Mouse (Mus musculus) MEL (cell line): ENCODE data around the gene Anapc15-ps. TPM values are rescaled to one million over a fixed set of nuclear protein-coding genes. Genes with fewer than 3 reads are reported as not detected.

Experiments used
- DNase-seq: peaks from one replicate; pipeline ENCODE4 v3.0.0; 2011; ENCODE audit warnings: low read depth, low spot score
- H3K27ac ChIP-seq: 2 replicates; pipeline ENCODE4 v1.5.1; 2012; ENCODE audit warnings: low read depth, mild to moderate bottlenecking, control low read depth, low read length, moderate library complexity; ENCODE audit not compliant: control insufficient read depth
- H3K27me3 ChIP-seq, 2 experiments: fragments of 150-350 bp in 1 of 2; sonication (generic) in 1 of 2; 2 replicates each; pipeline ENCODE4 v1.6.1; 2012; ENCODE audit warnings: low read length in 2 of 2, mild to moderate bottlenecking in 2 of 2, improper control_type of control experiment in 1 of 2, moderate library complexity in 1 of 2; ENCODE audit not compliant: insufficient read depth in 2 of 2, control insufficient read depth in 1 of 2
- H3K36me3 ChIP-seq, 2 experiments: 2 replicates each; pipeline ENCODE4 v1.6.1; 2012 to 2014; ENCODE audit warnings: low read length in 2 of 2, improper control_type of control experiment in 1 of 2, inconsistent platforms in 1 of 2, mild to moderate bottlenecking in 1 of 2; ENCODE audit not compliant: insufficient read depth in 2 of 2, control insufficient read depth in 1 of 2
- H3K4me1 ChIP-seq, 2 experiments: fragments of 150-350 bp in 1 of 2; sonication (generic) in 1 of 2; 2 replicates each; pipeline ENCODE4 v1.6.1; 2012; ENCODE audit warnings: low read length in 2 of 2, improper control_type of control experiment in 1 of 2, mild to moderate bottlenecking in 1 of 2; ENCODE audit not compliant: insufficient read depth in 2 of 2, control insufficient read depth in 1 of 2
- H3K4me3 ChIP-seq, 2 experiments: fragments of 150-350 bp in 1 of 2; sonication (generic) in 1 of 2; 2 replicates each; pipeline ENCODE4 v1.5.1; 2012; ENCODE audit warnings: low read depth in 2 of 2, low read length in 2 of 2, mild to moderate bottlenecking in 2 of 2, moderate library complexity in 2 of 2, control low read depth in 1 of 2, improper control_type of control experiment in 1 of 2; ENCODE audit not compliant: control insufficient read depth in 1 of 2, insufficient read depth in 1 of 2
- H3K79me2 ChIP-seq: 2 replicates; pipeline ENCODE4 v1.6.1; 2012; ENCODE audit warnings: mild to moderate bottlenecking, low read length, moderate library complexity; ENCODE audit not compliant: control insufficient read depth, poor library complexity, insufficient read depth
- H3K9ac ChIP-seq: 2 replicates; pipeline ENCODE4 v1.6.1; 2012; ENCODE audit warnings: low read depth, mild to moderate bottlenecking, control low read depth, low read length, moderate library complexity; ENCODE audit not compliant: control insufficient read depth, poor library complexity, severe bottlenecking
- H3K9me3 ChIP-seq: fragments of 150-350 bp; sonication (generic); replicated peaks from 2 replicates; pipeline ENCODE4 v1.6.1; 2012; ENCODE audit warnings: mild to moderate bottlenecking, low read length, improper control_type of control experiment, moderate library complexity; ENCODE audit not compliant: insufficient read depth
- CHD1 ChIP-seq: IDR thresholded peaks from 2 replicates; pipeline ENCODE4 v1.6.1; 2012; ENCODE audit warnings: low read depth, mild to moderate bottlenecking, inconsistent platforms, low read length, improper control_type of control experiment
- CTCF ChIP-seq, 3 experiments: IDR thresholded peaks in 2 of 3; conservative IDR thresholded peaks in 1 of 3; 2 replicates each; pipeline ENCODE4 v1.5.1; 2011 to 2012; ENCODE audit warnings: low read length in 3 of 3, low read depth in 2 of 3, mild to moderate bottlenecking in 2 of 3, improper control_type of control experiment in 1 of 3, inconsistent platforms in 1 of 3, mixed read lengths in 1 of 3, moderate library complexity in 1 of 3; ENCODE audit not compliant: control insufficient read depth in 1 of 3, insufficient read depth in 1 of 3, poor library complexity in 1 of 3, severe bottlenecking in 1 of 3
- E2F4 ChIP-seq: IDR thresholded peaks from 2 replicates; pipeline ENCODE4 v1.6.1; 2011; ENCODE audit warnings: low read depth, low read length, improper control_type of control experiment, borderline replicate concordance
- EP300 ChIP-seq, 2 experiments: IDR thresholded peaks; 2 replicates each; pipeline ENCODE4 v1.6.1; 2011; ENCODE audit warnings: improper control_type of control experiment in 2 of 2, low read length in 2 of 2, low read depth in 1 of 2, mild to moderate bottlenecking in 1 of 2
- ETS1 ChIP-seq: IDR thresholded peaks from 2 replicates; pipeline ENCODE4 v1.6.1; 2012; ENCODE audit warnings: low read depth, mild to moderate bottlenecking, inconsistent platforms, low read length, improper control_type of control experiment, moderate library complexity
- HCFC1 ChIP-seq: IDR thresholded peaks from 2 replicates; pipeline ENCODE4 v1.6.1; 2012; ENCODE audit warnings: low read depth, mild to moderate bottlenecking, inconsistent platforms, low read length, improper control_type of control experiment, moderate library complexity
- MAX ChIP-seq: IDR thresholded peaks from 2 replicates; pipeline ENCODE4 v1.6.1; 2011; ENCODE audit warnings: low read length, improper control_type of control experiment
- MEF2A ChIP-seq: IDR thresholded peaks from 2 replicates; pipeline ENCODE4 v1.6.1; 2014; ENCODE audit warnings: low read depth, mild to moderate bottlenecking, inconsistent platforms, low read length, improper control_type of control experiment; ENCODE audit not compliant: poor library complexity, insufficient replicate concordance, severe bottlenecking; ENCODE audit errors: extremely low read depth
- MXI1 ChIP-seq: IDR thresholded peaks from 2 replicates; pipeline ENCODE4 v1.6.1; 2011; ENCODE audit warnings: mild to moderate bottlenecking, low read depth, low read length, improper control_type of control experiment
- MYB ChIP-seq: IDR thresholded peaks from 2 replicates; pipeline ENCODE4 v1.6.1; 2011; ENCODE audit warnings: mild to moderate bottlenecking, low read depth, low read length, improper control_type of control experiment
- MYC ChIP-seq: IDR thresholded peaks from 2 replicates; pipeline ENCODE4 v1.6.1; 2011; ENCODE audit warnings: low read depth, mild to moderate bottlenecking, low read length, improper control_type of control experiment, moderate library complexity
- NRF1 ChIP-seq: IDR thresholded peaks from 2 replicates; pipeline ENCODE4 v1.6.1; 2014; ENCODE audit warnings: low read depth, mild to moderate bottlenecking, inconsistent platforms, low read length, improper control_type of control experiment, moderate library complexity; ENCODE audit not compliant: poor library complexity, insufficient read depth, severe bottlenecking
- POLR2A ChIP-seq, 2 experiments: IDR thresholded peaks; 2 replicates each; pipeline ENCODE4 v1.6.1; 2011 to 2012; ENCODE audit warnings: low read length in 2 of 2, mild to moderate bottlenecking in 2 of 2, control low read depth in 1 of 2, improper control_type of control experiment in 1 of 2, low read depth in 1 of 2, moderate library complexity in 1 of 2; ENCODE audit not compliant: control insufficient read depth in 1 of 2, insufficient read depth in 1 of 2, poor library complexity in 1 of 2
- POLR2AphosphoS2 ChIP-seq: IDR thresholded peaks from 2 replicates; pipeline ENCODE4 v1.6.1; 2011; ENCODE audit warnings: low read length, improper control_type of control experiment
- POLR2AphosphoS5 ChIP-seq: IDR thresholded peaks from 2 replicates; pipeline ENCODE4 v1.6.1; 2012; ENCODE audit warnings: low read depth, borderline replicate concordance, mild to moderate bottlenecking, inconsistent platforms, low read length, moderate library complexity, mixed read lengths
- RAD21 ChIP-seq: IDR thresholded peaks from 2 replicates; pipeline ENCODE4 v1.6.1; 2011; ENCODE audit warnings: mild to moderate bottlenecking, low read depth, low read length, improper control_type of control experiment
- SIN3A ChIP-seq: IDR thresholded peaks from 2 replicates; pipeline ENCODE4 v1.6.1; 2012; ENCODE audit warnings: low read length, improper control_type of control experiment, inconsistent platforms
- TAL1 ChIP-seq: IDR thresholded peaks from 2 replicates; pipeline ENCODE4 v1.6.1; 2012; ENCODE audit warnings: mild to moderate bottlenecking, inconsistent platforms, low read length, moderate library complexity, mixed read lengths
- TBP ChIP-seq: IDR thresholded peaks from 2 replicates; pipeline ENCODE4 v1.8.0; 2011; ENCODE audit warnings: low read depth, low read length, improper control_type of control experiment
- TCF12 ChIP-seq: IDR thresholded peaks from 2 replicates; pipeline ENCODE4 v1.6.1; 2014; ENCODE audit warnings: low read depth, mild to moderate bottlenecking, inconsistent platforms, low read length, improper control_type of control experiment, moderate library complexity
- ZKSCAN1 ChIP-seq: IDR thresholded peaks from 2 replicates; pipeline ENCODE4 v1.6.1; 2012; ENCODE audit warnings: low read depth, mild to moderate bottlenecking, inconsistent platforms, low read length, improper control_type of control experiment, moderate library complexity
- ZNF384 ChIP-seq: IDR thresholded peaks from 2 replicates; pipeline ENCODE4 v1.6.1; 2012; ENCODE audit warnings: low read depth, mild to moderate bottlenecking, inconsistent platforms, low read length, improper control_type of control experiment
- polyA plus RNA-seq, 2 experiments: library from polyadenylated mRNA; stranded (reverse) in 1 of 2; unstranded in 1 of 2; fragments of >175 nt in 1 of 2; fragments of >200 nt in 1 of 2; gene quantifications; 2 replicates each; pipeline versions ENCODE4 v1.2.1 to v1.2.4; 2012; ENCODE audit warnings: low replicate concordance in 2 of 2, low read depth in 1 of 2; ENCODE audit not compliant: insufficient read length in 2 of 2, insufficient read depth in 1 of 2, missing spikeins in 1 of 2
- total RNA-seq: library from RNA; depleted of rRNA; stranded (reverse); fragments of 300-350 nt; gene quantifications from 2 replicates; pipeline ENCODE4 v1.2.3, GENCODE M21; 2012

Anapc15-ps gene
- total and polyA plus RNA-seq, 3 experiments, result 0.31 TPM; not detected in 2

GRCm38 (mm10) chr10:95643696-95644360, 29.4 kb downstream of the Anapc15-ps start:
- DNase-seq, result no peak
- Histone ChIP-seq H3K4me3 (no peak overlapping the region), H3K9ac (no peak overlapping the region), H3K36me3 (no peaks in the 10 kb centered on the region), H3K79me2 (no peaks in the 10 kb centered on the region), H3K27ac (no peak overlapping the region), H3K9me3 (no peaks in the 10 kb centered on the region), H3K4me1 (no peaks in the 10 kb centered on the region), H3K27me3 (no peaks in the 10 kb centered on the region; a peak in 2 of 4 replicates)
- TF ChIP-seq EP300 (IDR thresholded peaks at IDR 0.05; ENCODE audit: low read depth in 1 of 2, low read length in 2 of 2) (no peak), HCFC1 (no peak), ZKSCAN1 (no peak)

GRCm38 (mm10) chr10:95643042-95643441, 30.2 kb downstream of the Anapc15-ps start:
- H3K36me3 ChIP-seq, result no peaks in the 10 kb centered on the region
- no peak overlapping the region for H3K4me3 ChIP-seq
- no peak overlapping the region for H3K27ac ChIP-seq
- H3K79me2 ChIP-seq, result no peaks in the 10 kb centered on the region
- no peak for DNase-seq
- H3K4me1 ChIP-seq, result no peaks in the 10 kb centered on the region
- no peaks in the 10 kb centered on the region for H3K9me3 ChIP-seq
- no peaks in the 10 kb centered on the region; a peak in 2 of 4 replicates for H3K27me3 ChIP-seq
- no peak for TF ChIP-seq TAL1
- no peak overlapping the region for H3K9ac ChIP-seq

GRCm38 (mm10) chr10:95641335-95641734, 31.9 kb downstream of the Anapc15-ps start:
- TF ChIP-seq POLR2AphosphoS5 (no peak), CTCF (IDR thresholded peaks at IDR 0.05 in 2 of 3, conservative IDR thresholded peaks at IDR 0.05 in 1 of 3; ENCODE audit: control insufficient read depth in 1 of 3, insufficient read depth in 1 of 3, low read depth in 2 of 3, low read length in 3 of 3, poor library complexity in 1 of 3, severe bottlenecking in 1 of 3) (no peak), NRF1 (no peak), ZNF384 (no peak), TAL1 (no peak), MEF2A (no peak), CHD1 (no peak), RAD21 (no peak), POLR2AphosphoS2 (no peak), SIN3A (no peak), MAX (no peak), POLR2A (IDR thresholded peaks at IDR 0.05; ENCODE audit: control insufficient read depth in 1 of 2, insufficient read depth in 1 of 2, low read depth in 1 of 2, low read length in 2 of 2, poor library complexity in 1 of 2) (no peak), MYB (no peak), TCF12 (no peak), ETS1 (no peak), TBP (no peak), E2F4 (no peak), MXI1 (no peak), MYC (no peak)
- TF ChIP-seq, all 39 proteins: peak for 0
- Histone ChIP-seq H3K79me2 (no peaks in the 10 kb centered on the region), H3K27ac (no peak overlapping the region), H3K9ac (no peak overlapping the region), H3K4me1 (no peaks in the 10 kb centered on the region), H3K4me3 (no peak overlapping the region), H3K27me3 (no peaks in the 10 kb centered on the region; a peak in 2 of 4 replicates), H3K9me3 (no peaks in the 10 kb centered on the region), H3K36me3 (no peaks in the 10 kb centered on the region)
- DNase-seq, result no peak
